Mouse (Mus musculus): ENCODE data around the gene Gm5678. TPM values are rescaled to one million over a fixed set of nuclear protein-coding genes. Genes with fewer than 3 reads are reported as not detected.

Gm5678 gene
- total RNA-seq (2021), result 1 to 10 TPM; 7.5 TPM
- long read RNA-seq, experiment 1, result 0 reads
- long read RNA-seq, experiment 2, result 0 reads

DNA sequence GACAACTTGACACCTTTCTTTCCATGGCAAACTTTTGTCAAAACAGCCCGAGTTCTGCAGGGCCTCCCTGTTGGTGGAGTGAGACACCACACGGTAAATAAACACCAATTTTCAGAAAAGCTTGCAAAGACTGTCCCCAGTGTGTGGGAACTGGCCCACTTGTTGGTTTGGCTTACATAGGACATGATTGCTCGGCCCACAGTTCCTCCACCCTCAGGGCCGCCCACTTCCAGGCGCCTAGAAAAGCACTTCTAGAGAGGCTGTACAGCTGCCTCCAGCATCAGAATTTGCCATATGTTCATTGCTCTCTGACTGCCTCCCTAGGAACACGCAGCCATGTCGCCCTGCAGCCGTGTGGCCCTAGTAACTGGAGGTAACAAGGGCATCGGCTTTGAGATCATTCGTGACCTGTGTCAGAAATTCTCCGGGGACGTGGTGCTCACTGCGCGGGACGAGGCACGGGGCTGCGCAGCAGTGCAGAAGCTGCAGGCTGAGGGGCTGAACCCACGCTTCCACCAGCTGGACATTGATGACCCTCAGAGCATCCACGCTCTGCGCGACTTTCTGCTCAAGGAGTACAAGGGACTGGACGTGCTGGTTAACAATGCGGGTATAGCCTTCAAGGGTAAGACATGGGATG is at the start of gene Gm5678:
Gene Gm5678 (plus strand): TSS at position 337 of the 640 bp plus-strand sequence.
- no peak for DNase-seq

DNA sequence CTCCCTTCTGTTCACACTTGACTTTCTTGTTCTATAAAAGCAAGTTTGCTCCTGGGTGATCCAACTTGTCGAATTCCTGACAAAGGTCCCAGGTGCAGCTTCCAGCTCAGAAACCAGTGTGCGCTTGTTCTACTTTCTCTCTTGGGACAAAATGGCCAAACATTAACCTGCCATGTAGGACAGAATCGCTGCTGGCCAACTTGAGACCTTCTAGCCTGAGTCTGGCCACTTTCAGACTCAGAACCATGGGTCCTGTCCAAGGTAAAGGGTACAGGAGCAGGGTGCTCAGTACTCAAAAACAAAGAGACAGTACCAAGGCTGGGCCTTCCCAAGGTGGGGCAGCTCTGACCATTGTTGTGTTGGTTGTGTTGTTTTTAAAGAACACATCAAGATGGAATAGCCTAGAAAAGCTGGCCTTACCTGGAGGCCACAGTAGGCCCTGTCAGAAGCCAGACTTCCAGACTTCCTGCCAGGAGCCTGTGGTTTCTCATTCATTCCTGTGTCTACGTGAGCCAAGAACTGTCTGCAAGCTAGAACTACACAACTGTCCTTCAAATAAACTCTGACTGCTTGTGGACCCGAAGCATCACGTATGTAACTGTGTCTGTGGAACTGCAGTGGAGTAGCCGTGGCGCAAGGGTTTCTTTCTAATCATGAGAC is 49.4 kb upstream of the Gm5678 start:
- DNase-seq, result no peak

- peak; percentile 51 for DNase-seq
Observed at GRCm38 (mm10) chr16:93581125-93581524, 46.8 kb upstream of the Gm5678 start.

DNA sequence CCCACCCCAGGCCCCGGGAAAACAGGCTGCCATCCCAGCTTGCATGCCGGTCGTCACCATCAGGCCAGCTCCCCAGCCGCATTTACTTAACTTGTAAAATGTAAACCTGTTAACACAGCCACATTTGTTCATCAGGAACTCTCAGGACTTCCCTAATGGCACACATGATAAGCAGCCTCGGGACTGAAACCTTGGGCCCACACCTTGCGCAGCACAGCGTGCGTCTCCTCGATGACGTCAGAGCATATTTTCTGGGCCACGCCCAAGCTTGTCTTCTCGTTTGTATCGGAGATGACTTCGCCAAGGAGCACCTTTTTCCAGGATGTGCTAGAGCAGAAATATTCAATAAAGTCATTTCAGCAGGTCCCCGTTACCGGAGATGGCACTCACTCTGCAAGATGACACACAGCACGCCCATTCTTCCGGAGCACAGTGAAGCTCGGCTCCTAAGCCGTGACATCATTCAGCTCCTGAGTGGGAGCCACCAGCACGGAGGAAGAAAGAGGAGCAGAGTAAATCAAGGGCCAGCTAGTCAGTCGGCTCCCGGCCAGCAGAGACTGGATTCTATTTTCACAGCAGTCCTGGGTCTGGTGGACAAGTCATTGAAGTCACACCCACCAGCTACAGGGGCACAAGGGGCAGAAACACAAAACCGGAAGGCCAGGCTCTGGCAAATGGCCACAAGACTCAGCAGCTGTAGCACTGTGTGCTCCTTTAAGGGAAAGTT is 42.8 kb upstream of the Gm5678 start:
- no peak for DNase-seq

DNA sequence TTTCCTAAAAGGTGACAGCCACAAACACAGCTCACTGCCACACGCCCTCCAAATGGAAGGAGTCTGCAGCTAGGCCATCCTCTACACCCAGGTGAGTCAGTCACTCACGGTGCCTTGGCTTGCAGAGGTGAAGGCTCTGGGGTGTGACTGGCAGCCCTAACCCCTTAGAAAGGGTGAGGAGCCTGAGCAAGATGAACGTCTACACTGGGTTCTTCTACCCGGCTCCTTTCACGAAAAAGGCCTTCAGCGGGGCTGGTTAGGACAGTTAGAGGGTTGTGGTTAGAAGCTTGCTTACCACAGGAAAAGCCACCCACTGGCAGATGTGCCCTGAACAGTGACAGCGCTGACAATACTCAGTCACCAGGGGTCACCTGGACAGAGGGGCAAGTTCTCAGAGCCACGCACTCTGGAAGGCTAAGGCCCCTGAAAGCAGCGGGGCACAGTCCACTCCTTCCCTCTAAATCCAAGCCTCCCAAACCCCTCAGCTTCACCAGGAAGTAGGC is 42.1 kb upstream of the Gm5678 start:
- no peak for DNase-seq

DNA sequence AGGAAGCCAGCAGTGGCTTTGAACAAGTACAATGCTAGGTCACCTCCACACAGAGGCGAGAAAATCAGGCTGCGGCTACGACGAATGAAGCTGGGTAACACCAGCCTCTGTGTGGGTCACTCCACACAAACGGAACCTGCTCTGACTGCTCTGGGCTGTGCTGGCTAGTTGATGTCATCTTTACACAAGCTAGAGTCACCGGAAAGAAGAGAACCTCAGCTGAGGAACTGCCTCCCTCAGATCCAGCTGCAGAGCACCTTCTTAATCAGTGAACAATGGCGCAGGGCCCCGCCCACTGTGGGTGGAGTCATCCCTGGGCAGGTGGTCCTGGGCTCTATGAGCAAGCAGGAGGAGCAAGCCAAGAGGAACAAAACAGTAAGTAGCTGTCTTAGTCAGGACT is 41.5 kb upstream of the Gm5678 start:
- no peak for DNase-seq

GRCm38 (mm10) chr16:93588281-93588680 is 39.6 kb upstream of the Gm5678 start:
- DNase-seq, result no peak

DNA sequence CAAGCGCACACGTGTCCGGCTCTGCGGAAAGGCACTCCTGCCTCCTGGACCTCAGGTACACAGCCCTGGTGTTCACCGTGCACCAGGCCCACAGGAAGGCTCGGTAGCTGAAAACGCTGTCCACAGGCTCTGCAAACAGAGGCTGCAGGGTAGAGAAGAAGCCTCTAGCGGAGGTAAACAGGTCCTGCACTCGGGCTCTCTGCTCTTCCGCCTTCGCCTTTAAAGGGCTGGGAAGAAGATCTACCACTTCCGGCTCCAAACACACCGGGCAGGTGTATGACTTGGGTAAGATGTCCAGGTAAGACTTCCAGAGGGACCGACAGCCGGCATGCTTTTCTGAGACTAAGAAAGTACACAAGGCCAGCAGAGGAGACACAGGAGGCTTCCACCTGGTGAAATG is 37.0 kb upstream of the Gm5678 start:
- DNase-seq, result no peak

DNA sequence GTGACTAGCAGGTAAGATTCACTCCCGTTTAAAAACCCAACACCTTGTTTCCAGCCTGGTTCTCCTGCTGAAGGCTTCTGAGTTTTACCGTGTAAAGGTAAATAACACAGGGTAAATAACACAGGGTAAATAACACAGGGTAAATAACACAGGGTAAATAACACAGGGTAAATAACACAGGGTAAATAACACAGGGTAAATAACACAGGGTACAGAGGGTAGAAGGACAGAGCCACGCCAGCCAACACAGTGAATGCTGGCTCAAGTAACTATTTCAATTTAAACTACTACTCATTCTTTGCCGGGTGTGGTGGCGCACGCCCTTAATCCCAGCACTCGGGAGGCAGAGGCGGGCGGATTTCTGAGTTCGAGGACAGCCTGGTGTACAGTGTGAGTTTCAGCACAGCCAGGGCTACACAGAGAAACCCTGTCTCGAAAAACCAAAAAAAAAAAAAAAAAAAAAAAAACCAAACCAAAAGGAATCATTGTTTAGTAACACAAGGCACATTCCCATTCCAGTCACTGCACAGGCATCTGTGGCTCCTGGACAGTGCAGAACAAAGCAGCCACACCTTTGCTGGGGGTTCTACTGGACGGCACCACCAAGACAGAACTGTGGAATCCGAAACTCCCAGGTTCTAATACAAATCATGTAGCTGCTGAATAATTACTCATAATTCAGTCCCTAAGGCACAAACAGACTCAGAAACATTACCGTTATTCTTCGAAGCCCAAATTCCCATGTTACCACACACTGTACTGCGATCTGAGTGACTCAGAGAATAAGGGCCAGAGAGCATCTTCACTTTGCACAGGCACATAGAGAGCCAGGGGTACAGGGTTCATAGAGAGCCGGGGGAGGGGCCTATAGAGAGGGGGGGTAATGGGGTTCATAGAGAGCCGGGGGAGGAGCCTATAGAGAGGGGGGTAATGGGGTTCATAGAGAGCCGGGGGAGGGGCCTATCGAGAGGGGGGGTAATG is 36.2 kb upstream of the Gm5678 start:
- no peak for DNase-seq

DNA sequence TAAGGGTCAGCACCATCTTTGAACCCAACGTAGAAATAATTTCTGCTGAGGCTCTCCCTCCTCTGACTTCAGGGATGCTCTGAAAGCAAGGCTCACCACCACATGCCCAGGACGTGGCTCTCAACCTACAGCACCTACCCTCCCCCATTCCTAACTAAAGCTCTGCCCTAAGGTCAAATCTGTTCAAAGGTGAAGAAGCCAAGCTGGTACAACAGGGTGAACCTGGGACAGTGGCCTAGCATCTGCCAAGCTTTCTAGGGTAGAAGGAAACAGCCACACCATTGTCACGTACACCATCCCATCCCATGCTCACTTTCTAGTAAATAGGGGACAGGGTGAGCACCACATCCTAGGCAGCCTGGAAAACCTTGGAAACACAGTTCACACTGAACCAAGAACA is 35.2 kb upstream of the Gm5678 start:
- DNase-seq, result no peak

- DNase-seq, result peak; percentile 72
Observed at GRCm38 (mm10) chr16:93593406-93593805, 34.5 kb upstream of the Gm5678 start.

DNA sequence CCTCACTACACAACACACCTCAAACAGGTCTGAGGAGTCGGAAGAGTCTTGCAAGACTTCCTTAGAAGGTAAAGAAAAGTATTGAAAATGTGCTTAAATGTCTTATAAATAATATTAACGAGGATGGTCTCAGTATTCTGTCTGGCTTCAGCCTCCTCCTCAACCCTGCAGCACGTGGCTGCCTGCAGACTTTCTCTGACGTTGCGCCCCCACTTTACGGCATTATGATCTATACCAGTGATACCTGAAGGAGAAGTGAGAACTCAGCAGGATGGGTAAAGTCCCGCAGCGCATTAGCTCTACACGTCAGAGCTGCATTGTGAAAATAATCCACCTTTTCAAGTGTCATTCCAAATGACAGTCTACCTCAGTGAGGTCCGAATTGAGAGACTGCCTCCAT is 33.4 kb upstream of the Gm5678 start:
- no peak for DNase-seq

DNA sequence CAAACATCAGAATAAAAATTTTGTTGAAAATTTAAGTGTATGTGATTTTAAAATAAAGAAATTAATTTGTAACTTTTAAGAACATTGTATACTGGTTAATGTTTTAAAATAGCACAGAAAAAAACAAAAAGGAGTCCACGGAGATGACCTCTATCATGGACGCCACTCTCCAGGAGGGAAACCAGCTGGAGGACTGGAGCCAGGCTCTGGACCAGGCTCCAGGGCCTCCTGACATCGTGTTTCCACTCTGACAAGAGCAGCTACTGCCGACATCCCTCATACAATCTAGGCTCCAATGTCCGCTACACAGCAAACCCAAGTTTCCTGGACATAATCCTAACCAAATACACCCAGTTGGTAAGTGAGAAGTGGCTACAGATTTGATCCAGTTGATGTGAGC is 32.1 kb upstream of the Gm5678 start:
- DNase-seq, result no peak

DNA sequence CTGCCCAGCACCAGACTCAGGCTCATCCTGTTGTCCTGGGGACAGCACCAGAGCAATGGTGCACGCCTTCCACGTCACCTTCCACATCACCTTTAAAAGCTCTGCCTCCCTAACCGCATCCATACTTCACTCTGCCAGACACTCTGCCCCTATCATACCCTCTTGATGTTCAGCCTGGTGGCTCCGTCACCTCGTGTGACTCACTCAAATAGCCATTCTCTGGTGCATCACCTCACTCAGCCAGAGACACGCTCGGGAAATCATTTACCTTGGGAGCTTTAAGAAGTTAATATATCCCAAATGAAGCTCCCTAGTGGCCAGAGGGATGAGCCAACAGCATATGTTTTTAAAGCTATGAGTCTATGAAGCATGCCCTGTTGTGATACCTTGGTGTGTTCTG is 31.1 kb upstream of the Gm5678 start:
- DNase-seq, result no peak

DNA sequence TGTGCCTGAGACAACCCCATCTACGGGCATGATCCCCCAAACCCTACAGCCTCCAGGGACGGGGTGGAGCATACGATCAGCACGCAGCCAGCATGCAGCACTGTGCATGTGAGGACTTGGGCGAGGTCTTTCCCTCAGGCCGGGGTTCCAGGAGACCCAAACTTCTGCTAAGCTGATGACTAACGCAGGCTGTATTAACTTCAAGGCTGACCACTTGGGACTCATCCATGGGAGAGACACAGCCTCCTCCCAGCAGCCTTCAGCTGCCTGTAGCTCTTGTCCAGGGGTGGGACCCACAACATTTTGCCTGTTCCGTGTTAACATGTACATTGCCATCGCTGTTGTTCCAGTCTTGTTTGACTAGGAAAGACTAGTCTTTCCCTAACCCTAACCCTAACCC is 30.3 kb upstream of the Gm5678 start:
- peak; percentile 13 for DNase-seq

GRCm38 (mm10) chr16:93599461-93599860 is 28.4 kb upstream of the Gm5678 start:
- no peak for DNase-seq

- peak; percentile 96 for DNase-seq
Observed at GRCm38 (mm10) chr16:93603439-93604212, 24.3 kb upstream of the Gm5678 start, which contains the start of gene Setd4. Gene Setd4 (minus strand): TSS chr16:93604063.

GRCm38 (mm10) chr16:93604481-93604969 is 23.4 kb upstream of the Gm5678 start:
- peak; percentile 5 for DNase-seq

DNA sequence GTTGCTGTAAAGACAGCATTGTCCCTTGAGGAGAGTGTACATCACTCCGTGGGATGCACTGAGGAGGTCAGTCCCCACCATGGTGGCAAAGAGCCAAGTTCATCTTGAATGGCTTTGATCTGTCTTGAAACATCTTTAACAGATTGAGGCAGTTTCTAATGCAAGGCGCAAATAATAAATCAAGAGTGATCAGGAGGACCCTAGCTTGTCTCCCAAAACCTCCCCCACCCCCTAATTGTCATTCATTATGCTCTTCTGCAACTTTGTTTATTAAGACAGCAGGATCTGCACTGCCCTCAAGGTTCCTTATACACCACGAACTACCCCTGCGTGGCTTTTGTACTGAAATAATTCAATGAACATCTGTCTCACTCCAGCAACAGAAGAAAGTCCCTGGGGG is 22.3 kb upstream of the Gm5678 start, which contains the start of gene Cbr1:
Gene Cbr1 (plus strand): TSS at position 301 of the 400 bp plus-strand sequence.
- DNase-seq, result no peak

DNA sequence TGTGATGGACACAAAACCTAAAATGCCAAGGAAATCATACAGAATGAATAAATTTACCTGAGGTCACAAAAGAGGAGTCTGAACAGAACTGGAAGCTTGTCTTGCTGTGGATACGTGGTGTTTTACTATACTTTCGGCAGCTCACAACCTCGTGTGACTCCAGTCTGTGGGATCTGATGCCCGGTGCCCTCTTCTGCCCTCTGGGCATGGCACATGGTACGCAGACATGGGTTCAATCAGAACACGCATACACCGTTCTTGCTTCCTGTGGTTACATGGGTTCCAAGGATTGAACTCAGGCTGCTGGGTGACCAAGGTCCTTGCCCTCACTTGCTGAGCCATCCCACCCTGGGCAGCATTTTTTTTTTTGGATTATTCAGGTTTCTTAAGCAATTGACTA is 21.8 kb upstream of the Gm5678 start:
- no peak for DNase-seq

DNA sequence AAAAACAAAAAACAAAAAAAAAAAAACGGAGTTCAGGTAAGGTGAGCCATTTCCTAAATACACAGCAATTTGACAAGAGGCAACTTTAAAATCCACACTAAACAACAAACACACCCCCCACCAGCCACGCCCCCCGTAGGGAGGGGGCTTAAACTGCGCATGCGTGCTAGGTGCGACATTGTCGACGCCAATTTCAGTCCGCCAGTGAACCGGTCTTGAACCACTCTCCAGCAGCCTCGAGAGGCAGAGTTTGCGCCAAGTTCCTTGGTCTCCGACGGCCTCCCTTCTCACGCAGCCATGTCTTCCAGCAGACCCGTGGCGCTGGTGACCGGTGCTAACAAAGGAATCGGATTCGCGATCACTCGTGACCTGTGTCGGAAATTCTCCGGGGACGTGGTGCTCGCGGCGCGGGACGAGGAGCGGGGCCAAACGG is 20.2 kb upstream of the Gm5678 start:
- peak; percentile 93 for DNase-seq

Data from adrenal gland, postnatal 10 days (tissue).